Mouse (Mus musculus) neural tube, embryonic 14.5 days (tissue): ENCODE results near the gene Saa3. TPM values are rescaled to one million over a fixed set of nuclear protein-coding genes. Genes with fewer than 3 reads are reported as not detected.
"Not testable (repeated sequence)": the region's sequence is repeated elsewhere in the genome, so short reads cannot be mapped to it uniquely, and the experiment has no call there.

ENCODE experiments used
- ATAC-seq: fragments of 200-750 bp; cut with Nextera tagmentation; 2 replicates; pipeline ENCODE4 v1.8.0; 2017; ENCODE audit warnings: low read depth, mild to moderate bottlenecking, moderate TSS enrichment, moderate library complexity
- H3K27ac ChIP-seq: fragments of 300-500 bp; sonication (generic); 2 replicates; pipeline ENCODE4 v1.5.1; 2014; ENCODE audit warnings: low read depth, mild to moderate bottlenecking, control low read depth, low read length, moderate library complexity, mixed read lengths
- H3K27me3 ChIP-seq: fragments of 300-500 bp; sonication (generic); 2 replicates; pipeline ENCODE4 v1.6.1; 2014; ENCODE audit warnings: low read length; ENCODE audit not compliant: control insufficient read depth, insufficient read depth
- H3K36me3 ChIP-seq: fragments of 300-500 bp; sonication (generic); 2 replicates; pipeline ENCODE4 v1.6.1; 2014; ENCODE audit warnings: low read length, mixed read lengths; ENCODE audit not compliant: control insufficient read depth, insufficient read depth
- H3K4me1 ChIP-seq: fragments of 300-500 bp; sonication (generic); 2 replicates; pipeline ENCODE4 v1.6.1; 2014; ENCODE audit warnings: low read length; ENCODE audit not compliant: control insufficient read depth, insufficient read depth
- H3K4me2 ChIP-seq: fragments of 300-500 bp; sonication (generic); 2 replicates; pipeline ENCODE4 v1.6.1; 2014; ENCODE audit warnings: mild to moderate bottlenecking, low read depth, low read length, control low read depth
- H3K4me3 ChIP-seq: fragments of 300-500 bp; sonication (generic); 2 replicates; pipeline ENCODE4 v1.5.1; 2014; ENCODE audit warnings: low read depth, low read length, control low read depth, mixed read lengths
- H3K9ac ChIP-seq: fragments of 300-500 bp; sonication (generic); replicated peaks from 2 replicates; pipeline ENCODE4 v1.6.1; 2014; ENCODE audit warnings: low read depth, mild to moderate bottlenecking, control low read depth, low read length, mixed read lengths
- H3K9me3 ChIP-seq: fragments of 300-500 bp; sonication (generic); 2 replicates; pipeline ENCODE4 v1.6.1; 2016; ENCODE audit warnings: low read length; ENCODE audit not compliant: control insufficient read depth
- WGBS: fragments of 180-500 bp; shearing (Covaris S2); extraction: QIAGEN DNeasy Blood & Tissue Kit; methylation state at CpG from one replicate; pipeline ENCODE4 v1.1.7; 2014; 5-methylcytosine and 5-hydroxymethylcytosine counted together
- polyA plus RNA-seq: library from polyadenylated mRNA; unstranded; fragments of >200 nt; fragmentation: Nextera tagmentation; extraction: Ambion mirVana; gene quantifications from 2 replicates; pipeline ENCODE4 v1.2.1, GENCODE M21; 2014

Saa3 gene
- 0.49 and 1.0 TPM in 2 replicates for polyA plus RNA-seq

DNA sequence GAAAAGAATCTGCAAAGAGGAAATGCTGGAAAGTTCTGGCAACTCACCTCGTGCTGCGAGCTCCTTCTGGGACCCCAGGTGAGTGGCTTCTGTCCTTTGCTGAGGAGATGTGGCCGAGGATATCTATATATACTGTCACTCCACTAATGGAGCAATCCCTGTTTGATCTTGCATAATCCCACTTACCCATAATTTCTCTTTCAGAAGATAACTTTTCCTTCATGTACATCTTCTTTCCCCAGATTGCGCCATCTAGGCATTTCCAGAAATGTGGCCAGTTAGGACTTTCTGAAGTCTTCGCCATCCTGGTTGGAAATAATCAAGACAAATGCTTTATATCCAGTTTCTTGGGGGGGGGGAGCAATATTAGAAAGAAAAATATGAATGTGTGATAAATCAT is at the start of gene Saa3:
TSS of gene Saa3 (minus strand) at position 101 of the 400 bp plus-strand sequence.
- H3K4me2 ChIP-seq: no peak within 1 kb of the TSS
- H3K36me3 ChIP-seq: no peaks in the 10 kb centered on the region
- no peaks in the 10 kb centered on the region for H3K4me1 ChIP-seq
- no peak within 1 kb of the TSS for H3K9ac ChIP-seq
- H3K27me3 ChIP-seq: no peaks in the 10 kb centered on the region
- H3K4me3 ChIP-seq: no peak within 1 kb of the TSS
- H3K9me3 ChIP-seq: no peaks in the 10 kb centered on the region
- no peak within 1 kb of the TSS for H3K27ac ChIP-seq
- 86% methylated on average over 5 of the region's 5 CpGs for WGBS
- no peak for ATAC-seq

DNA sequence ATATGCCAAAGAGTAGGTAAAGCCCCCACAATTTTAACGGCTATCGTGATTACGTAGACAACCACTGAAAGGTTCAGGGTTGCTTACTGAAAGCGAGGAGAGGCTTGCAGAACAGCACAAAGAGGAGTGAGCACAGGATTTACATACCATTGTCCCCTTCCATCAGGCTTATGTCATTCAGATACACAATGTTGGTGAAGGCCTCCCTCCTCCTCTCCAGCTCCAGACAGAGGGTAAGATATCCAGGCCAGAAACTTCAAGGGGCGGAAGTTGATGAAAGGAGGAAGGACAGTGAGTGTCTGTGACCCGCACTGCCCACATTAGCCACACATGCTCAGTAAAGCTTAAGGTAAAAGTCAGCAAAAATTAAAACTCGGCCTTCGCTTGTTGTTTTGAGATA is 49.2 kb upstream of the Saa3 start:
- H3K4me2 ChIP-seq: no peak overlapping the region
- no peaks in the 10 kb centered on the region for H3K4me1 ChIP-seq
- no peak for ATAC-seq
- H3K9ac ChIP-seq: no peak overlapping the region
- H3K4me3 ChIP-seq: no peak overlapping the region
- H3K36me3 ChIP-seq: peaks cover 60% of the 10 kb centered on the region
- 92% methylated on average over 8 of the region's 8 CpGs for WGBS
- H3K27ac ChIP-seq: no peak overlapping the region
- H3K9me3 ChIP-seq: no peaks in the 10 kb centered on the region
- no peaks in the 10 kb centered on the region for H3K27me3 ChIP-seq

DNA sequence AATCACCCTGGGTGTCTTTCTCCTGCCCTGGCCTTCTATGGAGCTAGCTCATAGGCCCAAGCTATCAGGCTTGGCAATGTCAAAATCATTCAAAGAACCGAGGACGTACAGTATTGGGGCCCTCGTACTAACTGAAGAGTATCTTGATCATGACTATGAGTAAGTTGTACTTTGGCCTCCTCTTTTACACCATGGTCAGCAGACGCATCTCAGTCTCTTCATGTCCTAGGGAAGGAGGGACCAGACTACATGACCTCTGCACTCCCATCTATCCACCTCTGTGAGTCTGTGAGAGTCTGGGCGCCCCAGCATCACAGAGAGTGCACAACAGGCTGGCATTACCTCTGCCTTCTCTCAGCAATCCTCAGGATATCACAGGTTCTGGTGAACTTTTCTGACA is 47.1 kb upstream of the Saa3 start:
- Histone ChIP-seq H3K36me3 (peaks cover 39% of the 10 kb centered on the region), H3K27me3 (no peaks in the 10 kb centered on the region), H3K27ac (no peak overlapping the region), H3K4me2 (no peak overlapping the region), H3K9me3 (no peaks in the 10 kb centered on the region), H3K4me1 (no peaks in the 10 kb centered on the region), H3K4me3 (no peak overlapping the region), H3K9ac (no peak overlapping the region)
- ATAC-seq: no peak
- 93% methylated on average over 5 of the region's 5 CpGs for WGBS

DNA sequence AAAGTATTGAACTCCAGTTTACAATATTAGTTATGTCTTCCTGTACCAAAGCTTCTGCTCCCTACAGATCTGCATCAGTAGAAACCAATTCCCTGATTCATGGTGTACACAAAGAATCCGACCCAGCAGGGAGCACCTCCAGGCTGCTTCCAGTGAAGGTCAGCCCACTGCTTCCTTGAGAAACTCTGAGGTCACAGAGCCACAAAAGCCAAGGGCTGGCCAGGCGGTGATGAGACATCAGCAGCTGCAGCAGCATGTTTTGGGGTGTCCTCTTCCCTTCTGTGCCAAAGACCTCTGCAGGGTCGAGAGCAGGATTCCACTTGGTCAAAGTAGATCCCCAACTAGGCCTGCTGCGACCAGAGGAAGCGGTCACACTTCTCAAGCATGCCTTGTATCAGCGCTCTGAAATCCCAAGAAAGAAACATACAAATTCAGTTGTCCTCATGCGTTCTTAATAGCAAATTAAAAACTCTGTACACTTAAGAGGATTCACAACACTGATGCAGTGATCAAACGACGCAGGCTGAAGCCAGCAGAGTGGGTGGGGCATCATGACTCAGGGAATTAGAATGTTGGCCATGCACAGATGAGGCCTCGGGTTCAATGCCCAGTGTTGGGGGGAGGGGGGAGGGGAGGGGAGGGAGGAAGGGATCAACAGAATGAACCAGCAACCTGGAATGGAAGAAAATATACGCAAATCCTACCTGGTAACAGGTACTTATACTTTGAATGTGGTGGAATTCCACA is 45.7 kb upstream of the Saa3 start:
- Histone ChIP-seq H3K9me3 (no peaks in the 10 kb centered on the region), H3K27ac (no peak overlapping the region), H3K4me3 (no peak overlapping the region), H3K4me2 (no peak overlapping the region), H3K27me3 (no peaks in the 10 kb centered on the region), H3K4me1 (no peaks in the 10 kb centered on the region), H3K36me3 (peaks cover 38% of the 10 kb centered on the region), H3K9ac (no peak overlapping the region)
- 74% methylated on average over 11 of the region's 11 CpGs for WGBS
- ATAC-seq: no peak

DNA sequence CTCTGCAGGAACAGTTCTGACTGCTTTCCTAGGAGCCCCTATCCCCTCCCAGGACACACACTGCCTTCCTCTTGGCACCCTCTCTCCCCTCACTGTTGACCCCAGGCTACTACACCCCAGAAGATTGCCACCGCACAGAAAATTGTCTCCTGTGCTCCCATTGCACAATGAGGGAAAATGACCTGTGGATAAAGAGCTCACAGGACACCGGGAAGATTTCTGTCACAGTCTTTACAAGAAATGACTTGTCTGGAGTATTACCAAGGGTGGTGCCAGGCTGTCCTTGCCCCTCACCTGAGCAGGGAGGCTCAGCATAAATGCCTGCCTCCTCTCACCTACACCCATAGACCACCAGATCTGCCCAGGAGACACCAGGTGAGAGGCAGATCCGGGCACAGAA is 36.0 kb upstream of the Saa3 start, which contains the start of gene Saa2:
TSS of gene Saa2 (plus strand) at position 301 of the 400 bp plus-strand sequence.
- no peak for ATAC-seq
- Histone ChIP-seq H3K36me3 (no peaks in the 10 kb centered on the region), H3K4me3 (no peak within 1 kb of the TSS), H3K9ac (no peak within 1 kb of the TSS), H3K9me3 (no peaks in the 10 kb centered on the region), H3K4me1 (no peaks in the 10 kb centered on the region), H3K4me2 (no peak within 1 kb of the TSS), H3K27me3 (no peaks in the 10 kb centered on the region), H3K27ac (no peak within 1 kb of the TSS)
- 80% methylated on average over 3 of the region's 3 CpGs for WGBS

DNA sequence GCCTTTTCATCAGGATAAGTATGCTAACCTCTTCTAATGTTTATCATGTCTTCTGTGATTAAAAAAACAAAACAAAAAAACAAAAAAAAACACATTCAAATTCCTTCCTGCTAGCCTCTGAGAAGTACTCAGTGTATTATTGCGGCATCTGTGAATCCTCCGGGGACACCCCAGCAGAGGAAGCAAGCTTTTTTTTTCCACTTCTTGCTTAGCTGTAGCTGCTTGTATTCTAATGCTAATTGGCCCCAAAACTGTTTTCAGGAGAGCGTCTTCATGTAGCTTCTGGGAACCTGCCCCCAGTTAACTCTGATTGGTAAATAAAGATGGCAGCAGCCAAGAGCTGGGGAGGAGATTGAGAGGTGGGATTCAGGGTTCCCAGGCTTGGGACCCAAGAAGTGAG is 33.0 kb upstream of the Saa3 start:
- H3K9me3 ChIP-seq: no peaks in the 10 kb centered on the region
- WGBS: 31% methylated on average over 3 of the region's 3 CpGs
- H3K36me3 ChIP-seq: no peaks in the 10 kb centered on the region
- no peak for ATAC-seq
- no peaks in the 10 kb centered on the region for H3K4me1 ChIP-seq
- H3K27ac ChIP-seq: no peak overlapping the region
- no peak overlapping the region for H3K4me3 ChIP-seq
- H3K9ac ChIP-seq: no peak overlapping the region
- no peaks in the 10 kb centered on the region for H3K27me3 ChIP-seq
- no peak overlapping the region for H3K4me2 ChIP-seq

DNA sequence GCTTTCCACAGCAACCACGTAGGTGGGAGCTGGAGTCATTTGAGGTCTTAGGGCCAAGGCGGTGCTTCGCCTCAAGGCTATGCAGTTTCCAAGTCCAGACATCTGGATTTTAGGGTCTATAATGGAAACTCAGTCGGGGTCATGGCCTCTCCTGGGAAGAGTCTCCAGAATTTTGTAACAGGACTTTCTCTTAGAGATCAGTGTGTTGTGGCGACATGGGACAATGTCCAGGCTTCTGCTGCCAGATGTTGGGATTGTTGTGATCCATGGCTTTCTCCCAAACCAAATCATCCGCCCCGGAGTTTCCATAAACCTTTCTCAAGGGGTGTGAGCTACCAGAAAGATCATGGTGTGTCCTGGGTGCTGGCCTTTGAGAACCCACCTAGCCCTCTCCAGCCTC is 30.9 kb upstream of the Saa3 start:
- H3K9me3 ChIP-seq: no peaks in the 10 kb centered on the region
- no peak for ATAC-seq
- H3K36me3 ChIP-seq: no peaks in the 10 kb centered on the region
- 86% methylated on average over 7 of the region's 7 CpGs for WGBS
- H3K4me1 ChIP-seq: no peaks in the 10 kb centered on the region
- H3K27ac ChIP-seq: no peak overlapping the region
- no peak overlapping the region for H3K4me2 ChIP-seq
- no peaks in the 10 kb centered on the region for H3K27me3 ChIP-seq
- no peak overlapping the region for H3K9ac ChIP-seq
- no peak overlapping the region for H3K4me3 ChIP-seq

DNA sequence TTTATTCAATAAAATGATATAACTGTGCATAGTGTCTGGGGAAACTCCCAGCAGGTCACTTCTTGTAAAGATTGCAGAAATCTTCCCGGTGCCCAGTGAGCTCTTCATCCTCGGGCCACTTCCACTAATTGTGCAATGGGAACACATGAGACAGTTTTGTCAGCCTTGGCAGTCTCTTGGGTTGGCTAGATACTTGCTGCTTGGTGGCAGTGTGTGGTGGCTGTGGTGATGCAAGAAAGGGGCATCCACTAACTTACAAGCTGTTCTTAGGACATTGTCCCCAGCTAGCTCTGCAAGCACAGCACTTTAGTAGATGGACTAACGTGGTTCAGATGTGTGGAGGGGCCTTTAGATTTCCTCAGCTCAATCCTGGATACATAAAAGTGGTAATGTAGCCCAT is 30.3 kb upstream of the Saa3 start:
- ATAC-seq: no peak
- no peaks in the 10 kb centered on the region for H3K27me3 ChIP-seq
- H3K9me3 ChIP-seq: no peaks in the 10 kb centered on the region
- H3K36me3 ChIP-seq: no peaks in the 10 kb centered on the region
- H3K4me3 ChIP-seq: no peak overlapping the region
- no peak overlapping the region for H3K9ac ChIP-seq
- no peak overlapping the region for H3K4me2 ChIP-seq
- H3K4me1 ChIP-seq: no peaks in the 10 kb centered on the region
- WGBS: 87% methylated on average over 3 of the region's 3 CpGs
- H3K27ac ChIP-seq: no peak overlapping the region

DNA sequence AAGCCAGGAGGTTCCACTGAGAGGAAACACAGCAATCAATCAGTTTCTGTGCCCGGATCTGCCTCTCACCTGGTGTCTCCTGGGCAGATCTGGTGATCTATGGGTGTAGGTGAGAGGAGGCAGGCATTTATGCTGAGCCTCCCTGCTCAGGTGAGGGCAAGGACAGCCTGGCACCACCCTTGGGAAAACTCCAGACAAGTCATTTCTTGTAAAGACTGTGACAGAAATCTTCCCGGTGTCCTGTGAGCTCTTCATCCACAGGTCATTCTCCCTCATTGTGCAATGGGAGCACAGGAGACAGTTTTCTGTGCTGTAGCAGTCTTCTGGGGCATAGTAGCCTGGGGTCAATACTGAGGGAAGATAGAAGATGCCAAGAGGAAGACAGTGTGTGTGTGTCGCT is 27.4 kb upstream of the Saa3 start, which contains the start of gene Saa1:
TSS of gene Saa1 (minus strand) at position 101 of the 400 bp plus-strand sequence.
- not testable (repeated sequence) for H3K4me3 ChIP-seq, ATAC-seq

More for the DNA sequence above, 27.4 kb upstream of the Saa3 start, which contains the start of gene Saa1:
- not testable (repeated sequence) for H3K4me2 ChIP-seq, H3K9me3 ChIP-seq, H3K27me3 ChIP-seq, H3K27ac ChIP-seq, H3K4me1 ChIP-seq, H3K9ac ChIP-seq, H3K36me3 ChIP-seq
- WGBS: 82% methylated on average over 3 of the region's 3 CpGs
